Mouse (Mus musculus): ENCODE data around the gene Sox9.

Gene Sox9

GRCm38 (mm10) chr11:112781994-112782356, at the start of gene Sox9:
Gene Sox9 (plus strand): TSS chr11:112782224.
- DNase-seq: peak; percentile 94 to 96

- peak; percentile 16 to 20 for DNase-seq
Measured at GRCm38 (mm10) chr11:112732401-112732800, 49.6 kb upstream of the Sox9 start.

- DNase-seq: no peak
Measured at GRCm38 (mm10) chr11:112737071-112737470, 45.0 kb upstream of the Sox9 start.

GRCm38 (mm10) chr11:112739681-112740080, 42.3 kb upstream of the Sox9 start:
- no peak for DNase-seq

GRCm38 (mm10) chr11:112756516-112756915, 25.5 kb upstream of the Sox9 start:
- DNase-seq: peak in 1 of 2 experiments; percentile 7

GRCm38 (mm10) chr11:112758056-112758455, 24.0 kb upstream of the Sox9 start:
- DNase-seq: no peak

- DNase-seq: peak; percentile 49 to 58
Measured at GRCm38 (mm10) chr11:112766956-112767355, 15.1 kb upstream of the Sox9 start.

- no peak for DNase-seq
Measured at GRCm38 (mm10) chr11:112767531-112768041, 14.4 kb upstream of the Sox9 start.

GRCm38 (mm10) chr11:112772791-112773355, 9.2 kb upstream of the Sox9 start:
- DNase-seq: peak; percentile 32 to 34

GRCm38 (mm10) chr11:112779762-112780161, 2.3 kb upstream of the Sox9 start:
- peak; percentile 70 to 74 for DNase-seq

GRCm38 (mm10) chr11:112780394-112780920, 1.6 kb upstream of the Sox9 start:
- DNase-seq: no peak

GRCm38 (mm10) chr11:112781035-112781911, 751 bp upstream of the Sox9 start:
- peak; percentile 81 to 83 for DNase-seq

- peak; percentile 71 to 74 for DNase-seq
Measured at GRCm38 (mm10) chr11:112782357-112783121, 515 bp downstream of the Sox9 start.

- DNase-seq: peak; percentile 54 to 56
Measured at GRCm38 (mm10) chr11:112783401-112784346, 1.6 kb downstream of the Sox9 start.

- peak; percentile 47 for DNase-seq
Measured at GRCm38 (mm10) chr11:112784347-112784902, 2.4 kb downstream of the Sox9 start.

- DNase-seq: peak; percentile 66 to 69
Measured at GRCm38 (mm10) chr11:112784903-112785381, 2.9 kb downstream of the Sox9 start.

GRCm38 (mm10) chr11:112785581-112785980, 3.6 kb downstream of the Sox9 start:
- peak; percentile 54 to 71 for DNase-seq

GRCm38 (mm10) chr11:112786427-112786826, 4.4 kb downstream of the Sox9 start:
- peak in 1 of 2 experiments; percentile 23 for DNase-seq

- DNase-seq: peak in 1 of 2 experiments; percentile 23
Measured at GRCm38 (mm10) chr11:112788296-112788695, 6.3 kb downstream of the Sox9 start.

GRCm38 (mm10) chr11:112796379-112796778, 14.4 kb downstream of the Sox9 start:
- no peak for DNase-seq

GRCm38 (mm10) chr11:112798831-112799382, 16.9 kb downstream of the Sox9 start:
- peak; percentile 66 to 70 for DNase-seq
